Mouse (Mus musculus) lung, embryonic 15.5 days (tissue): Measurements from ENCODE around the gene Gtf2a1. TPM values are rescaled to one million over a fixed set of nuclear protein-coding genes. Genes with fewer than 3 reads are reported as not detected.
"Not testable (repeated sequence)": the region's sequence is repeated elsewhere in the genome, so short reads cannot be mapped to it uniquely, and the experiment has no call there.

Experiments
- ATAC-seq: fragments of 200-750 bp; cut with Nextera tagmentation; 2 replicates; pipeline ENCODE4 v1.8.0; 2017; ENCODE audit warnings: moderate number of reproducible peaks, borderline replicate concordance; ENCODE audit not compliant: low FRiP score, low TSS enrichment; ENCODE audit errors: extremely low read depth
- H3K27ac ChIP-seq: fragments of 300-500 bp; sonication (generic); 2 replicates; pipeline ENCODE4 v1.5.1; 2015; ENCODE audit warnings: moderate library complexity, mild to moderate bottlenecking, inconsistent platforms
- H3K27me3 ChIP-seq: fragments of 300-500 bp; sonication (generic); 2 replicates; pipeline ENCODE4 v1.6.1; 2015; ENCODE audit warnings: inconsistent platforms
- H3K36me3 ChIP-seq: fragments of 300-500 bp; sonication (generic); 2 replicates; pipeline ENCODE4 v1.6.1; 2015; ENCODE audit warnings: inconsistent platforms
- H3K4me1 ChIP-seq: fragments of 300-500 bp; sonication (generic); 2 replicates; pipeline ENCODE4 v1.6.1; 2015; ENCODE audit warnings: inconsistent platforms
- H3K4me2 ChIP-seq: fragments of 300-500 bp; sonication (generic); 2 replicates; pipeline ENCODE4 v1.6.1; 2015; ENCODE audit warnings: inconsistent platforms, mild to moderate bottlenecking, moderate library complexity
- H3K4me3 ChIP-seq: fragments of 300-500 bp; sonication (generic); 2 replicates; pipeline ENCODE4 v1.5.1; 2015; ENCODE audit warnings: mild to moderate bottlenecking, inconsistent platforms
- H3K9ac ChIP-seq: fragments of 300-500 bp; sonication (generic); 2 replicates; pipeline ENCODE4 v1.6.1; 2015; ENCODE audit warnings: inconsistent platforms
- H3K9me3 ChIP-seq: fragments of 300-500 bp; sonication (generic); 2 replicates; pipeline ENCODE4 v1.6.1; 2016; ENCODE audit warnings: inconsistent platforms
- WGBS: fragments of 180-500 bp; shearing (Covaris S2); methylation state at CpG from one replicate; pipeline ENCODE4 v1.1.7; 2015; 5-methylcytosine and 5-hydroxymethylcytosine counted together
- polyA plus RNA-seq: library from polyadenylated mRNA; unstranded; fragments of >200 nt; fragmentation: Nextera tagmentation; extraction: Ambion mirVana; gene quantifications from 2 replicates; pipeline ENCODE4 v1.2.1, GENCODE M21; 2015

Gtf2a1 gene
- polyA plus RNA-seq, 1 experiment from 2014 or later: 42.9 TPM

DNA sequence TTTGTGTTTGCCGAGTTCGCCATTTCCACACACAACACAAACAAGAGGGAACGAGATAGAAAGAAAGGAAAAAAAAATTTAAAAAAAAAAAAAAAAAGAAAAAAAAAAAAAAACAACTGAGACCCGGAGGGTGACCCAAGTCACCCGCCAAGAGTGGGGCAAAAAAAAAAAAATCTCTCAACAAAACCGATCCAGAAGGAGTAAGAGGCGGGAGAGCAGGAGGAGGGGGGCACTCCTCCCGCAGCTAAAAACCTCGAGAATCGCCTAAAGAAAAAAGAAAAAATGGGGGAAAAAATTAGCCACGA, 793 bp downstream of the Gtf2a1 start:
- peak overlapping the region; percentile 100 for H3K9ac ChIP-seq
- WGBS: 0% methylated on average over 11 of the region's 11 CpGs

GRCm38 (mm10) chr12:91588670-91589541, 1.4 kb downstream of the Gtf2a1 start:
- H3K4me2 ChIP-seq: peak overlapping the region; percentile 54
- no peaks in the 10 kb centered on the region for H3K27me3 ChIP-seq
- ATAC-seq: 0 out of 2 replicates have a peak, but pooled peaks have one; percentile 5
- under 1% methylated on average over 56 of the region's 83 CpGs for WGBS
- no peaks in the 10 kb centered on the region for H3K9me3 ChIP-seq
- peaks cover 17% of the 10 kb centered on the region for H3K4me1 ChIP-seq
- peaks cover 17% of the 10 kb centered on the region; the same call in 1 of the 2 replicates for H3K36me3 ChIP-seq
- peak overlapping the region; percentile 100 for H3K27ac ChIP-seq
- peak overlapping the region; percentile 93 for H3K4me3 ChIP-seq
- peak overlapping the region; percentile 100 for H3K9ac ChIP-seq

More for the DNA sequence above, 793 bp downstream of the Gtf2a1 start:
- Histone ChIP-seq H3K27ac (peak overlapping the region; percentile 100), H3K9me3 (no peaks in the 10 kb centered on the region), H3K4me3 (peak overlapping the region; percentile 93), H3K36me3 (peaks cover 11% of the 10 kb centered on the region; the same call in 1 of the 2 replicates), H3K27me3 (no peaks in the 10 kb centered on the region), H3K4me2 (peak overlapping the region; percentile 54), H3K4me1 (peaks cover 17% of the 10 kb centered on the region)
- no peak for ATAC-seq

DNA sequence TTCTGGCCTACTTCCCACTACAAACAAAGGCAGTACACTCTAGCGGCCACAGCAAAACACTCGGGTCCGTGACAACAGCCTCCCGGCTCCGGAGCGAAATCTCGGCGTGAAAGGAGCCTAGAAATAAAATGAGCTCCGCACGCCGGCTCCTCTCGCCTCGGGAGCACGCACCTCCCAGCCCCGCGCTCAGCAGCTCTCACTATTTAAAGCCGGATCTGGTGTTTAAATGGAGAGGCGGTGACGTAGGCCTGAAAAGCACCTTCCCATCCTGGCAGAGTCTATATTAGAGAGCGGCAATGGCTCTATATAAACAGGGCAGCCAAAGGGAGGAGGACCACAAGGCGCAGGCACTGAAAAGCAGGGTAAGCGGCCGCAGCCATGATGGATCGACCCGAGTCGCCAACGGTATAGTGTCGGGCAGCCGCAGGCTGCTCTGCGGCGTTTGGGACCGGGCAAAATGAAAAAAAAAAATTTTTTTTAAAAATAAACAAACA, 2.1 kb downstream of the Gtf2a1 start:
- no peaks in the 10 kb centered on the region for H3K27me3 ChIP-seq
- under 1% methylated on average over 32 of the region's 32 CpGs for WGBS
- H3K9ac ChIP-seq: peak overlapping the region; percentile 100

GRCm38 (mm10) chr12:91587491-91588033, 2.7 kb downstream of the Gtf2a1 start:
- WGBS: 6% methylated on average over 5 of the region's 5 CpGs

More for the DNA sequence above, 2.1 kb downstream of the Gtf2a1 start:
- Histone ChIP-seq H3K4me3 (peak overlapping the region; percentile 93), H3K4me1 (peaks cover 18% of the 10 kb centered on the region), H3K9me3 (no peaks in the 10 kb centered on the region), H3K27ac (peak overlapping the region; percentile 100), H3K4me2 (peak overlapping the region; percentile 54), H3K36me3 (peaks cover 21% of the 10 kb centered on the region; the same call in 1 of the 2 replicates)
- ATAC-seq: peak; percentile 85

GRCm38 (mm10) chr12:91587077-91587476, 3.2 kb downstream of the Gtf2a1 start:
- H3K4me3 ChIP-seq: peak overlapping the region; percentile 93
- peaks cover 24% of the 10 kb centered on the region; the same call in 1 of the 2 replicates for H3K36me3 ChIP-seq
- peak overlapping the region; percentile 54 for H3K4me2 ChIP-seq
- no peaks in the 10 kb centered on the region for H3K9me3 ChIP-seq
- no peak overlapping the region for H3K27ac ChIP-seq
- WGBS: 36% methylated on average over 3 of the region's 3 CpGs
- ATAC-seq: no peak
- H3K4me1 ChIP-seq: peaks cover 24% of the 10 kb centered on the region
- H3K9ac ChIP-seq: peak overlapping the region; percentile 100
- H3K27me3 ChIP-seq: no peaks in the 10 kb centered on the region

More at GRCm38 (mm10) chr12:91587491-91588033, 2.7 kb downstream of the Gtf2a1 start:
- ATAC-seq: no peak
- Histone ChIP-seq H3K4me2 (peak overlapping the region; percentile 54), H3K27ac (peak overlapping the region; percentile 100), H3K27me3 (no peaks in the 10 kb centered on the region), H3K4me3 (peak overlapping the region; percentile 93), H3K4me1 (peaks cover 23% of the 10 kb centered on the region), H3K9me3 (no peaks in the 10 kb centered on the region), H3K36me3 (peaks cover 24% of the 10 kb centered on the region; the same call in 1 of the 2 replicates), H3K9ac (peak overlapping the region; percentile 100)

- H3K9me3 ChIP-seq, H3K27ac ChIP-seq, H3K9ac ChIP-seq, H3K4me2 ChIP-seq, H3K4me3 ChIP-seq, ATAC-seq, H3K27me3 ChIP-seq: not testable (repeated sequence)
- 92% methylated on average over 4 of the region's 4 CpGs for WGBS
- H3K36me3 ChIP-seq: peaks cover 24% of the 10 kb centered on the region; the same call in 1 of the 2 replicates
- H3K4me1 ChIP-seq: peaks cover 19% of the 10 kb centered on the region
Observed at GRCm38 (mm10) chr12:91585815-91586214, 4.5 kb downstream of the Gtf2a1 start.

- no peak overlapping the region for H3K9ac ChIP-seq
- H3K36me3 ChIP-seq: peaks cover 24% of the 10 kb centered on the region; the same call in 1 of the 2 replicates
- H3K27me3 ChIP-seq: no peaks in the 10 kb centered on the region
- no peak overlapping the region for H3K27ac ChIP-seq
- ATAC-seq: no peak
- no peaks in the 10 kb centered on the region for H3K9me3 ChIP-seq
- peaks cover 17% of the 10 kb centered on the region; the same call in 1 of the 2 replicates for H3K4me1 ChIP-seq
- no peak overlapping the region for H3K4me3 ChIP-seq
- H3K4me2 ChIP-seq: no peak overlapping the region
- WGBS: 86% methylated on average over 3 of the region's 3 CpGs
Observed at GRCm38 (mm10) chr12:91585206-91585605, 5.1 kb downstream of the Gtf2a1 start.

GRCm38 (mm10) chr12:91583409-91583808, 6.9 kb downstream of the Gtf2a1 start:
- H3K9me3 ChIP-seq: no peaks in the 10 kb centered on the region
- 64% methylated on average over 6 of the region's 6 CpGs for WGBS
- H3K9ac ChIP-seq: no peak overlapping the region
- H3K4me2 ChIP-seq: no peak overlapping the region
- ATAC-seq: no peak
- peaks cover 27% of the 10 kb centered on the region; the same call in 1 of the 2 replicates for H3K36me3 ChIP-seq
- H3K27ac ChIP-seq: no peak overlapping the region
- H3K4me1 ChIP-seq: peaks cover 17% of the 10 kb centered on the region; the same call in 1 of the 2 replicates
- no peak overlapping the region for H3K4me3 ChIP-seq
- H3K27me3 ChIP-seq: no peaks in the 10 kb centered on the region

GRCm38 (mm10) chr12:91582362-91583002, 7.8 kb downstream of the Gtf2a1 start:
- Histone ChIP-seq H3K4me3 (no peak overlapping the region), H3K4me2 (no peak overlapping the region), H3K36me3 (peaks cover 31% of the 10 kb centered on the region; the same call in 1 of the 2 replicates), H3K9me3 (no peaks in the 10 kb centered on the region), H3K27me3 (no peaks in the 10 kb centered on the region), H3K9ac (no peak overlapping the region), H3K27ac (no peak overlapping the region), H3K4me1 (peaks cover 17% of the 10 kb centered on the region; the same call in 1 of the 2 replicates)
- 57% methylated on average over 6 of the region's 6 CpGs for WGBS
- ATAC-seq: no peak

GRCm38 (mm10) chr12:91581204-91582070, 8.8 kb downstream of the Gtf2a1 start:
- Histone ChIP-seq H3K4me3 (no peak overlapping the region), H3K9me3 (no peaks in the 10 kb centered on the region), H3K27ac (no peak overlapping the region), H3K27me3 (no peaks in the 10 kb centered on the region), H3K9ac (no peak overlapping the region), H3K36me3 (peaks cover 31% of the 10 kb centered on the region), H3K4me1 (0 out of 2 replicates have a peak, but pooled peaks cover 10% of the 10 kb centered on the region), H3K4me2 (no peak overlapping the region)
- 70% methylated on average over 6 of the region's 6 CpGs for WGBS
- no peak for ATAC-seq

DNA sequence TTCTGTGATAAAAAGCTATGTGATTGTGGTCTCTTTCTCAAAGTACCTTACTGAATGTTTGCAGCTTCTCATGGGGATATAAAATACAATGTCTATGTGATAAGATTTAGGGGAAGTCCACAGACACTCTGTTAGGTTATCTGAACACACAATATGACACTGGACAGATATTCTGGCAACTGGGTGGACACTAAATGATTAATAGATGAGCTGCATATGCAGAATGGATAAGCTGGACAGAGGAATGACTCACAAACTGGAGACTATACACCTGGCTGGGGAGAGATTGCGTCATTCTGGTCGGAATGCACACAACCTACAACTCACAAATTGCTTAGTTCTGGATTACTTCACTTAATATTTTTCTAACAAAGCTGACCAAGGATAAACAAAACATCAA, 10.6 kb downstream of the Gtf2a1 start:
- no peak overlapping the region for H3K27ac ChIP-seq
- H3K36me3 ChIP-seq: peaks cover 30% of the 10 kb centered on the region
- no peak overlapping the region for H3K9ac ChIP-seq
- WGBS: 96% methylated on average over 2 of the region's 2 CpGs
- H3K9me3 ChIP-seq: no peaks in the 10 kb centered on the region
- H3K27me3 ChIP-seq: no peaks in the 10 kb centered on the region
- H3K4me1 ChIP-seq: 0 out of 2 replicates have a peak, but pooled peaks cover 10% of the 10 kb centered on the region
- H3K4me3 ChIP-seq: no peak overlapping the region
- no peak for ATAC-seq
- H3K4me2 ChIP-seq: no peak overlapping the region
